Mouse (Mus musculus) midbrain, embryonic 11.5 days (tissue): ENCODE results near the gene Gtf2ird1. TPM values are rescaled to one million over a fixed set of nuclear protein-coding genes. Genes with fewer than 3 reads are reported as not detected.
A peak's percentile ranks its signal among the peaks of the same experiment; 100 is the strongest.
"Not testable (repeated sequence)": the region's sequence is repeated elsewhere in the genome, so short reads cannot be mapped to it uniquely, and the experiment has no call there.

Experiments
- ATAC-seq: fragments of 200-750 bp; cut with Nextera tagmentation; 2 replicates; pipeline ENCODE4 v1.8.0; 2017; ENCODE audit warnings: moderate TSS enrichment, moderate library complexity; ENCODE audit not compliant: low FRiP score
- DNase-seq: peaks from one replicate; pipeline ENCODE4 v3.0.0; 2015; ENCODE audit warnings: low spot score; ENCODE audit errors: missing footprints
- H3K27ac ChIP-seq: fragments of 300-500 bp; sonication (generic); 2 replicates; pipeline ENCODE4 v1.5.1; 2014; ENCODE audit warnings: low read depth, low read length
- H3K27me3 ChIP-seq: fragments of 300-500 bp; sonication (generic); 2 replicates; pipeline ENCODE4 v1.6.1; 2014; ENCODE audit warnings: mild to moderate bottlenecking, low read length, moderate library complexity, mixed read lengths; ENCODE audit not compliant: control insufficient read depth, insufficient read depth
- H3K36me3 ChIP-seq: fragments of 300-500 bp; sonication (generic); 2 replicates; pipeline ENCODE4 v1.6.1; 2014; ENCODE audit warnings: mild to moderate bottlenecking, low read length, moderate library complexity, mixed read lengths; ENCODE audit not compliant: control insufficient read depth, insufficient read depth
- H3K4me1 ChIP-seq: fragments of 300-500 bp; sonication (generic); 2 replicates; pipeline ENCODE4 v1.6.1; 2014; ENCODE audit warnings: low read length; ENCODE audit not compliant: control insufficient read depth, insufficient read depth
- H3K4me2 ChIP-seq: fragments of 300-500 bp; sonication (generic); 2 replicates; pipeline ENCODE4 v1.6.1; 2014; ENCODE audit warnings: mild to moderate bottlenecking, moderate library complexity
- H3K4me3 ChIP-seq: fragments of 300-500 bp; sonication (generic); 2 replicates; pipeline ENCODE4 v1.5.1; 2014; ENCODE audit warnings: low read depth, low read length
- H3K9ac ChIP-seq: fragments of 300-500 bp; sonication (generic); 2 replicates; pipeline ENCODE4 v1.6.1; 2014; ENCODE audit warnings: low read length
- H3K9me3 ChIP-seq: fragments of 300-500 bp; sonication (generic); 2 replicates; pipeline ENCODE4 v1.6.1; 2016; ENCODE audit warnings: low read length; ENCODE audit not compliant: control insufficient read depth
- WGBS: fragments of 180-500 bp; shearing (Covaris S2); extraction: QIAGEN DNeasy Blood & Tissue Kit; methylation state at CpG from one replicate; pipeline ENCODE4 v1.1.7; 2014; 5-methylcytosine and 5-hydroxymethylcytosine counted together
- polyA plus RNA-seq: library from polyadenylated mRNA; unstranded; fragments of >200 nt; fragmentation: Nextera tagmentation; extraction: Ambion mirVana; gene quantifications from 2 replicates; pipeline ENCODE4 v1.2.1, GENCODE M21; 2014

Gene Gtf2ird1
- polyA plus RNA-seq, 1 experiment from 2014 or later, result 86.5 TPM

GRCm38 (mm10) chr5:134359101-134359500 is 97.4 kb downstream of the Gtf2ird1 start:
- no peak overlapping the region for H3K27ac ChIP-seq
- H3K9ac ChIP-seq, result no peak overlapping the region
- H3K36me3 ChIP-seq, result peaks cover 25% of the 10 kb centered on the region
- no peaks in the 10 kb centered on the region for H3K4me1 ChIP-seq
- no peaks in the 10 kb centered on the region for H3K27me3 ChIP-seq
- no peak overlapping the region for H3K4me2 ChIP-seq
- no peaks in the 10 kb centered on the region for H3K9me3 ChIP-seq
- ATAC-seq (0 out of 2 replicates have a peak, but pooled peaks have one; percentile 14), DNase-seq (no peak)
- H3K4me3 ChIP-seq, result no peak overlapping the region
- WGBS, result 94% methylated on average over 4 of the region's 4 CpGs

- WGBS, result 92% methylated on average over 4 of the region's 4 CpGs
- not testable (repeated sequence) for DNase-seq, ATAC-seq, H3K4me3 ChIP-seq, H3K9me3 ChIP-seq, H3K4me2 ChIP-seq, H3K27me3 ChIP-seq, H3K4me1 ChIP-seq, H3K27ac ChIP-seq, H3K9ac ChIP-seq
- peaks cover 20% of the 10 kb centered on the region for H3K36me3 ChIP-seq
Measured at GRCm38 (mm10) chr5:134355372-134355771, 101.1 kb downstream of the Gtf2ird1 start.

DNA sequence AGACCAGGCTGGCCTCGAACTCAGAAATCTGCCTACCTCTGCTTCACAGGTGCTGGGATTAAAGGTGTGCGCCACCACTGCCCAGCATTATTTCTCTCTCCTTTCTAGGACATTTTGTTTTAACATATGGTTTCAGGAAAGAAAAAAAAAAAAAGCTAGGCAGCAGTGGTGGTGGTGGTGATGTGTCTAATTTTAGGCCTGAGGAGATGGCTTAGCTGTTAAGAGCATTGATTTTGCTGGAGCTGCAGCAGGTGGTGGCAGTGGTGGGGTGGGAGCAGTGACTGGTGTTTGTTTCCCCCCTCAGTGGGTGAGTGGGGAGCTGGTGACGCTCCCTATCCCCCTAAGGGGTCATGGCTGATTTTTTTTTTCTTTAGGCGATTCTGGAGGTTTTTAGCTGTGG is 103.4 kb downstream of the Gtf2ird1 start:
- Histone ChIP-seq H3K4me2 (no peak overlapping the region), H3K4me3 (no peak overlapping the region), H3K9ac (no peak overlapping the region), H3K9me3 (no peaks in the 10 kb centered on the region), H3K4me1 (no peaks in the 10 kb centered on the region), H3K36me3 (peaks cover 2% of the 10 kb centered on the region), H3K27ac (no peak overlapping the region), H3K27me3 (no peaks in the 10 kb centered on the region)
- WGBS, result 75% methylated on average over 4 of the region's 4 CpGs
- ATAC-seq, result no peak
- no peak for DNase-seq

GRCm38 (mm10) chr5:134352527-134353001 is 104.0 kb downstream of the Gtf2ird1 start:
- H3K9ac ChIP-seq, result no peak overlapping the region
- H3K4me3 ChIP-seq, result no peak overlapping the region
- no peaks in the 10 kb centered on the region for H3K27me3 ChIP-seq
- H3K4me2 ChIP-seq, result no peak overlapping the region
- no peaks in the 10 kb centered on the region for H3K4me1 ChIP-seq
- DNase-seq (no peak), ATAC-seq (no peak)
- no peaks in the 10 kb centered on the region for H3K9me3 ChIP-seq
- H3K27ac ChIP-seq, result no peak overlapping the region
- 82% methylated on average over 3 of the region's 3 CpGs for WGBS
- H3K36me3 ChIP-seq, result no peaks in the 10 kb centered on the region; the same call in 1 of the 2 replicates

DNA sequence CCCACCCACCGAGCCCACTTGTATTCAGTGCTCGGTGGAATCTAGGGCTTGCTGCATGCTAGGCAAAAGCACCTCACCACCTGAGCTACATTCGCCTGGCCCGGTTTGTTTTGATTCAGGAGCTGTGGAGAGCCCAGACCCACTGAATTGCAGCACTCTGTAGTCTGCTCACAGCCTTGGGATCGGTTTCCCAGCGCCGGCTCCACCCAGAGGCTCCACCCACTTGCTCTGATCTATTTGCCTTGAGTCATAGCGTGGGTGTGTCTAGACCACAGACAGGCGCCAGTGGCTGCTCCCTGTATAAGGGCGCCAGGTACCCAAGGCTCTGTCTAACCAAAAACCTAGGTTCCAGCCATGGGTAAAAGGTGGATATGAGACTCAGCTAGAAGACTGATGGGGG is 105.9 kb downstream of the Gtf2ird1 start:
- Histone ChIP-seq H3K9ac (no peak overlapping the region), H3K4me2 (no peak overlapping the region), H3K36me3 (no peaks in the 10 kb centered on the region), H3K27ac (no peak overlapping the region), H3K9me3 (no peaks in the 10 kb centered on the region), H3K4me3 (no peak overlapping the region), H3K27me3 (no peaks in the 10 kb centered on the region), H3K4me1 (no peaks in the 10 kb centered on the region)
- 20% methylated on average over 10 of the region's 10 CpGs for WGBS
- ATAC-seq (peak; percentile 79), DNase-seq (peak; percentile 91)

DNA sequence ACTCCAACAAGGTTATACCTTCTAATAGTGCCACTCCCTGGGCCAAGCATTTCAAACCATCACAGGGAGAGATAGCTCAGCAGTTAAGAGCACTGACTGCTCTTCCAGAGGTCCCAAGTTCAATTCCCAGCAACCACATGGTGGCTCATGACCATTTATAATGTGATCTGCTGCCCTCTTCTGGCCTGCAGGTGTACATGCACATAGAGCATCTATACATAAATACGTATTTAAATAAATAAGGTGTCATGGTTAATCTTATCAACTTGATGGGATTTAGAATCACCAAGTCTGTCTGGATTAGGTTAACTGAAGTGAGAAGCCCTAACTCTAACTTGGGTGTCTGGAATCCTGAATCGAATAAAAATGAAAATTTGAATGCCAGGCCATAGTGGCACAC is 109.5 kb downstream of the Gtf2ird1 start:
- H3K4me3 ChIP-seq, result no peak overlapping the region
- no peak overlapping the region for H3K4me2 ChIP-seq
- no peak overlapping the region for H3K27ac ChIP-seq
- no peaks in the 10 kb centered on the region for H3K4me1 ChIP-seq
- ATAC-seq, result no peak
- H3K9me3 ChIP-seq, result no peaks in the 10 kb centered on the region
- DNase-seq, result no peak
- no peaks in the 10 kb centered on the region for H3K36me3 ChIP-seq
- H3K27me3 ChIP-seq, result no peaks in the 10 kb centered on the region
- WGBS, result 78% methylated on average over 2 of the region's 2 CpGs
- H3K9ac ChIP-seq, result no peak overlapping the region

DNA sequence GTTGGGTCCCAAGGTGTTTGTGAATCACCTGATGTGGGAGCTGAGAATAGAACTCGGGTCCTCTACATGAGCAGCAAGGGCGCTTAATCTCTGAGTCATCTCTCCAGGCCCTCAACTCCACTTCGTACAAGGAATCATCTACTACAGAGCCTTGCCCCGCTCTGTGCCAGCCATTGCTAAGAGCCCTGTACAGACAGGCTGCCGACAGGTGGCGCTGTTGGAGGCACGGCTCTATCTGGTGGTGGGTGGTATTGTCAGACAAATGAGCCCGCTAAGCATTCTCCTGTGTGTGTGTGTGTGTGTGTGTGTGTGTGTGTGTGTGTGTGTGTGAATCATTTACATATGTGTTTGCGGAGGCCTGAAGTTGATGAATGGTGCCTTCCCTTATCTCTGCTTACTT is 111.1 kb downstream of the Gtf2ird1 start:
- Histone ChIP-seq H3K9me3 (no peaks in the 10 kb centered on the region), H3K27me3 (no peaks in the 10 kb centered on the region), H3K4me1 (no peaks in the 10 kb centered on the region), H3K4me3 (no peak overlapping the region), H3K9ac (no peak overlapping the region), H3K4me2 (no peak overlapping the region), H3K27ac (no peak overlapping the region), H3K36me3 (no peaks in the 10 kb centered on the region)
- WGBS, result 84% methylated on average over 9 of the region's 9 CpGs
- no peak for DNase-seq
- no peak for ATAC-seq

DNA sequence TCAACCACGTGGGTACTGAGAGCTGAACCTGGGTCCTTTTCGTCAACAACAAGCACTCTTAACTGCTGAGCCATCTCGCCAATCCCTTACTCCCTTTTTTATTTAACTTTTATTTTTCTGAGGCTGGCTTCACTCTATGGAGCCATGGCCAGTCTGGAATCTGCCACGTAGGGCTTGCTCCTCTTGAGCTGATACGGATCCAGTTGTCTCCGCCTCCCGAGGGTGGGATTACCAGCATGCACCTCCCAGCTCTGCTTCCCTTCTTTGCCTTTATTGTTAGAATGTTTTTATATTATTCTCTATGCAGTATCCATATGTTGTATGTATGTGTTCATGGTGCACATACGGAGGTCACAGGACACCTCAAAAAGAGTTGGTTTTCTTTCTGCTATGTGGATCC is 112.4 kb downstream of the Gtf2ird1 start:
- ATAC-seq, result no peak
- H3K4me2 ChIP-seq, result no peak overlapping the region

GRCm38 (mm10) chr5:134343530-134343929 is 113.0 kb downstream of the Gtf2ird1 start:
- H3K27ac ChIP-seq, ATAC-seq, H3K36me3 ChIP-seq, H3K27me3 ChIP-seq, H3K9ac ChIP-seq, H3K4me2 ChIP-seq, H3K4me3 ChIP-seq, H3K9me3 ChIP-seq, DNase-seq, H3K4me1 ChIP-seq: not testable (repeated sequence)
- 78% methylated on average over 4 of the region's 4 CpGs for WGBS

More for the DNA sequence above, 112.4 kb downstream of the Gtf2ird1 start:
- H3K9me3 ChIP-seq, result no peaks in the 10 kb centered on the region
- no peak overlapping the region for H3K9ac ChIP-seq
- H3K27ac ChIP-seq, result no peak overlapping the region
- no peak overlapping the region for H3K4me3 ChIP-seq
- no peak for DNase-seq
- no peaks in the 10 kb centered on the region for H3K36me3 ChIP-seq
- no peaks in the 10 kb centered on the region for H3K4me1 ChIP-seq
- 84% methylated on average over 8 of the region's 8 CpGs for WGBS
- H3K27me3 ChIP-seq, result no peaks in the 10 kb centered on the region
